35 mouse cellular contexts compared by ENCODE assay signal in genomic region chr13:94250188-94250587, GRCm38 (mm10).
"Had no signal": no experiment of that assay in that cellular context is flagged by ENCODE, and none has a peak within 500 bp of the region (broad histone marks: within the 10 kb centered on the region; RNA-seq: fewer than 3 reads in every experiment).

No protein-coding gene starts in this region.

- H3K9me3 ChIP-seq: heart, embryonic 10.5 days; heart, embryonic 13.5 days; heart, embryonic 15.5 days; hindbrain, embryonic 12.5 days; hindbrain, embryonic 13.5 days; hindbrain, embryonic 15.5 days; intestine, embryonic 15.5 days; kidney, embryonic 15.5 days had no signal

- H3K27me3 ChIP-seq: heart, embryonic 12.5 days; heart, embryonic 13.5 days; heart, embryonic 15.5 days; hindbrain, embryonic 12.5 days; hindbrain, embryonic 13.5 days; hindbrain, embryonic 15.5 days; intestine, embryonic 15.5 days; kidney, embryonic 15.5 days had no signal

- H3K4me3 ChIP-seq: heart, adult 2 months; heart, embryonic 10.5 days; heart, embryonic 12.5 days; heart, embryonic 13.5 days; heart, embryonic 15.5 days; hindbrain, embryonic 10.5 days; hindbrain, embryonic 12.5 days; hindbrain, embryonic 13.5 days; hindbrain, embryonic 15.5 days; intestine, embryonic 15.5 days; kidney, embryonic 15.5 days; layer of hippocampus, adult 2 months had no signal

- H3K27ac ChIP-seq: heart, adult 2 months; heart, embryonic 10.5 days; heart, embryonic 13.5 days; heart, embryonic 15.5 days; hindbrain, embryonic 10.5 days; hindbrain, embryonic 12.5 days; hindbrain, embryonic 13.5 days; hindbrain, embryonic 14.5 days; hindbrain, embryonic 15.5 days; hindbrain, postnatal 0 days; intestine, embryonic 15.5 days; kidney, embryonic 15.5 days; kidney, postnatal 0 days; layer of hippocampus, adult 2 months had no signal

- H3K4me1 ChIP-seq: heart, embryonic 15.5 days; hindbrain, embryonic 12.5 days; hindbrain, embryonic 15.5 days; intestine, embryonic 15.5 days had no signal

- H3K36me3 ChIP-seq: heart, embryonic 10.5 days; heart, embryonic 15.5 days; hindbrain, embryonic 10.5 days; hindbrain, embryonic 12.5 days; hindbrain, embryonic 15.5 days; intestine, embryonic 15.5 days; kidney, embryonic 15.5 days had no signal

- H3K4me2 ChIP-seq: heart, embryonic 11.5 days; heart, embryonic 12.5 days; heart, embryonic 13.5 days; heart, embryonic 15.5 days; hindbrain, embryonic 12.5 days; hindbrain, embryonic 13.5 days; hindbrain, embryonic 14.5 days; hindbrain, embryonic 15.5 days; intestine, embryonic 15.5 days; kidney, embryonic 15.5 days had no signal

- DNase-seq: heart, adult 18-20 months; heart, adult 2 months; heart, postnatal 10 days; heart, postnatal 14 days; heart, postnatal 36 days; heart, postnatal 4 days; kidney, adult 11 months; kidney, adult 18-20 months; kidney, adult 2 months; kidney, adult 8-10 months; kidney, adult 9 months; kidney, postnatal 10 days; kidney, postnatal 14 days; kidney, postnatal 25 days; kidney, postnatal 4 days; layer of hippocampus, adult 9-11 months had no signal

- ATAC-seq: hindbrain, embryonic 16.5 days; hindbrain, postnatal 0 days; inflammation-experienced regulatory T-cells, adult 6 months; intestine, embryonic 15.5 days; intestine, embryonic 16.5 days; intestine, postnatal 0 days had no signal

- H3K9ac ChIP-seq: heart, embryonic 12.5 days; heart, embryonic 13.5 days; heart, embryonic 15.5 days; hindbrain, embryonic 12.5 days; hindbrain, embryonic 13.5 days; hindbrain, embryonic 14.5 days; hindbrain, embryonic 15.5 days; intestine, embryonic 15.5 days; kidney, embryonic 15.5 days had no signal
